Mouse (Mus musculus): ENCODE data around the gene Tatdn3. TPM values are rescaled to one million over a fixed set of nuclear protein-coding genes. Genes with fewer than 3 reads are reported as not detected.

Gene Tatdn3
- total RNA-seq, 2 experiments from 2014 or later, result 29.9 to 30.7 TPM

DNA sequence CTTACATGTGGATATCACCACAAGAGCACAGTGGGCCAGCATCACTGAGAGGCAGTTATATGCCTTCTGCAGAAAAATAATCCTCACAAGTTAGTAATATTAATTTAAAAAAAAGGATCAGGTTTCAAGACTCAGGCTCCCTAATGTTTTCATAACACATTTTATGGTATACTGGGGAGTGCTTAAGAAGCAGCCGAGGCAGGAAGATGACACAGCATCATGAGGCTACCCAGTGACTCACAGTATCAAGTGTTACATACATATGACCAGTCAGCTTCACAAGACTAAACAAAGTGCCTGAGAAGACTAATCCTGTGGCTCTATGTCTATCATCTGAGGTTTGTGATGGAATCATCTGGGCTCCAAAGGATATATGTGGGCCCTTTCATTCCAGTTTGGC, 64.7 kb downstream of the Tatdn3 start:
- intact Hi-C loops (cut with DNase I), result no loop called here

DNA sequence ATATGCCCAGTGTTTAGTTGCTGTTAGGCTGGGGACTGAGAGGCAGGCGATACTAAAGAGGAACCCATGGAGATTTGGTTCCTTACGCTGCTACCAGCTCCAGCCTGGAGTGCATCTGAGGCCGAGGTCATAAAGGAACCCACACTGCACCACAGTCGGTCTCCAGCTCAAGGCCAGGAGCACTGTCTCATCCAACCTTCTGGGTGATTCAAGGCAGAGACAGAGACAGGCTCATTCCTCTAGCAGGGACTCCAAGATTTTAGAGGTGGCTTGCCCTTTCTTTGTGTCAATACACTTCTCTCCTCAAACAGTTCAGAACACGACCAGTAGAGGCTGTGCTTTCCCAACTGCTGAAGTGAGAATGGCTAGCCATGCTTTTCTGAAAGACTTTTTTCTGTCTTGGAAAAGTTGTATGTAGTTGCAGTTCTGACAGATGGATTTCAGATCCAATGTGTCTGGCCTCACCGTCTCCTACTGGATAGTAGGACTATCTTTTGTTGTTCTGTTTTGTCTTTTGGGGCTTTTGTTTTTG, 66.3 kb downstream of the Tatdn3 start:
- intact Hi-C loops (cut with DNase I), result no loop called here
- no peak for DNase-seq (ENCODE audit: low spot score in 2 of 2)

More for the DNA sequence above, 64.7 kb downstream of the Tatdn3 start:
- DNase-seq (ENCODE audit: low spot score in 2 of 2), result no peak

Other genes starting within 250 kb of the Tatdn3 start
- 10 to 100 TPM; 76.0 to 84.0 TPM for gene Rps6kc1, start 151.2 kb downstream of the Tatdn3 start, total RNA-seq (2021)
- 10 to 100 TPM; 53.5 to 55.3 TPM for gene Angel2, start 137.8 kb downstream of the Tatdn3 start, total RNA-seq (2021)
- gene Vash2, start 83.6 kb downstream of the Tatdn3 start, total RNA-seq (2021), result 1 to 10 TPM; 3.3 to 4.4 TPM
- 10 to 100 TPM; 15.7 to 16.1 TPM for gene Flvcr1, start 36.8 kb downstream of the Tatdn3 start, total RNA-seq (2021)
- gene Spata45, start 26.3 kb downstream of the Tatdn3 start, total RNA-seq (2021), result not detected
- gene Nsl1, start 80 bp upstream of the Tatdn3 start, total RNA-seq (2021), result under 1 TPM; 0.70 to 0.88 TPM
- under 1 TPM; 0.62 to 0.74 TPM for gene Batf3, start 34.9 kb upstream of the Tatdn3 start, total RNA-seq (2021)
- gene Fam71a, start 101.9 kb upstream of the Tatdn3 start, total RNA-seq (2021), result not detected
- gene Atf3, start 155.1 kb upstream of the Tatdn3 start, total RNA-seq (2021), result under 1 TPM; 0.51 to 0.59 TPM

Data from left cerebral cortex, postnatal 14 days (tissue).